ENCODE assay signal across 8 mouse cellular contexts in genomic region chr11:98775348-98776051, GRCm38 (mm10). TPM values are rescaled to one million over a fixed set of nuclear protein-coding genes. Genes with fewer than 3 reads are reported as not detected.
DNase-seq lines count a peak whose midpoint lies in the region; ATAC-seq and TF ChIP-seq lines count a peak whose summit lies in the region.

No protein-coding gene starts in this region.

- peak overlapping the region; percentile 80 for H3K4me2 ChIP-seq in forebrain, embryonic 13.5 days
- H3K4me2 ChIP-seq in neural tube, embryonic 14.5 days (ENCODE audit: low read depth, low read length): peak overlapping the region; percentile 84

- no peak for TF ChIP-seq CTCF in ES-Bruce4 (IDR thresholded peaks at IDR 0.05; ENCODE audit: low read depth, low read length)
- no peak for TF ChIP-seq CTCF in testis, adult 2 months (IDR thresholded peaks at IDR 0.05; ENCODE audit: control insufficient read depth, insufficient read depth, insufficient replicate concordance, low read depth, low read length)

- H3K4me1 ChIP-seq in ES-Bruce4 (ENCODE audit: control insufficient read depth, insufficient read depth, low read length): peaks cover 3% of the 10 kb centered on the region
- peaks cover 50% of the 10 kb centered on the region for H3K4me1 ChIP-seq in forebrain, embryonic 13.5 days
- peaks cover 34% of the 10 kb centered on the region for H3K4me1 ChIP-seq in neural tube, embryonic 14.5 days (ENCODE audit: control insufficient read depth, insufficient read depth, low read length)
- H3K4me1 ChIP-seq in testis, adult 2 months (ENCODE audit: control insufficient read depth, insufficient read depth, low read length): peaks cover 31% of the 10 kb centered on the region

- TF ChIP-seq EP300 in ES-Bruce4 (IDR thresholded peaks at IDR 0.05; ENCODE audit: insufficient read depth, low read depth, low read length): peak; percentile 62; the same call in 1 of the 2 replicates

- H3K27me3 ChIP-seq in ES-Bruce4 (ENCODE audit: control insufficient read depth, insufficient read depth, low read length, poor library complexity, severe bottlenecking): no peaks in the 10 kb centered on the region
- H3K27me3 ChIP-seq in forebrain, embryonic 13.5 days: no peaks in the 10 kb centered on the region
- H3K27me3 ChIP-seq in neural tube, embryonic 14.5 days (ENCODE audit: control insufficient read depth, insufficient read depth, low read length): no peaks in the 10 kb centered on the region
- no peaks in the 10 kb centered on the region for H3K27me3 ChIP-seq in testis, adult 2 months (ENCODE audit: control insufficient read depth, insufficient read depth, low read length)

- no peak for TF ChIP-seq POLR2A in ES-Bruce4 (IDR thresholded peaks at IDR 0.05; ENCODE audit: insufficient read depth, low read length)
- TF ChIP-seq POLR2A in testis, adult 2 months (IDR thresholded peaks at IDR 0.05; ENCODE audit: control insufficient read depth, low read depth, low read length): no peak; the same call in 1 of the 2 replicates

- DNase-seq in heart, postnatal 10 days: peak; percentile 100
- peak; percentile 100 for DNase-seq in layer of hippocampus, adult 11-12 months (ENCODE audit: low spot score)
- DNase-seq in lung, adult 18-20 months: peak; percentile 100

- H3K9ac ChIP-seq in ES-Bruce4 (ENCODE audit: low read depth, poor library complexity, severe bottlenecking): peak overlapping the region; percentile 52
- H3K9ac ChIP-seq in forebrain, embryonic 13.5 days: peak overlapping the region; percentile 65; the same call in 1 of the 2 replicates
- H3K9ac ChIP-seq in neural tube, embryonic 14.5 days (replicated peaks; ENCODE audit: low read depth, low read length): peak overlapping the region; percentile 37; the same call in 1 of the 2 replicates

- peak overlapping the region; percentile 91 for H3K27ac ChIP-seq in ES-Bruce4 (ENCODE audit: insufficient read depth, low read length)
- H3K27ac ChIP-seq in forebrain, embryonic 13.5 days: peak overlapping the region; percentile 71; the same call in 1 of the 2 replicates
- H3K27ac ChIP-seq in neural tube, embryonic 14.5 days (ENCODE audit: low read depth, low read length): peak overlapping the region; percentile 64
- H3K27ac ChIP-seq in testis, adult 2 months (ENCODE audit: control insufficient read depth, insufficient read depth, low read depth, low read length): peak overlapping the region; percentile 75

- peak; percentile 60; the same call in 1 of the 2 replicates for ATAC-seq in cerebellum, adult (ENCODE audit: insufficient number of reproducible peaks, low FRiP score, low TSS enrichment)
- peak; percentile 87 for ATAC-seq in forebrain, embryonic 13.5 days
- peak; percentile 87 for ATAC-seq in neural tube, embryonic 14.5 days (ENCODE audit: low read depth)

- no peaks in the 10 kb centered on the region for H3K36me3 ChIP-seq in ES-Bruce4 (ENCODE audit: control insufficient read depth, insufficient read depth, low read length, poor library complexity, severe bottlenecking)
- H3K36me3 ChIP-seq in forebrain, embryonic 13.5 days (ENCODE audit: poor library complexity, severe bottlenecking): peaks cover 12% of the 10 kb centered on the region
- H3K36me3 ChIP-seq in neural tube, embryonic 14.5 days (ENCODE audit: control insufficient read depth, insufficient read depth, low read length): peaks cover 4% of the 10 kb centered on the region; the same call in 1 of the 2 replicates
- no peaks in the 10 kb centered on the region for H3K36me3 ChIP-seq in testis, adult 2 months (ENCODE audit: control insufficient read depth, insufficient read depth, low read length)

- H3K9me3 ChIP-seq in ES-Bruce4 (replicated peaks; ENCODE audit: control insufficient read depth, insufficient read depth, low read length, poor library complexity, severe bottlenecking): no peaks in the 10 kb centered on the region
- no peaks in the 10 kb centered on the region for H3K9me3 ChIP-seq in forebrain, embryonic 13.5 days (replicated peaks)
- H3K9me3 ChIP-seq in neural tube, embryonic 14.5 days (ENCODE audit: control insufficient read depth, low read length): no peaks in the 10 kb centered on the region

- intact Hi-C loops in heart, postnatal 10 days (cut with DNase I): loop anchor here (1.0 kb wide), 1 partner anchor 8 kb away; no protein-coding TSS in a partner anchor

- 6% methylated on average over 15 of the region's 15 CpGs for WGBS in forebrain, embryonic 13.5 days
- 4% methylated on average over 15 of the region's 15 CpGs for WGBS in neural tube, embryonic 14.5 days

- H3K4me3 ChIP-seq in ES-Bruce4 (ENCODE audit: low read depth, low read length): peak overlapping the region; percentile 54
- H3K4me3 ChIP-seq in forebrain, embryonic 13.5 days: peak overlapping the region; percentile 40
- peak overlapping the region; percentile 39 for H3K4me3 ChIP-seq in neural tube, embryonic 14.5 days (ENCODE audit: low read depth, low read length)
- H3K4me3 ChIP-seq in testis, adult 2 months (ENCODE audit: control insufficient read depth, low read depth, low read length): peak overlapping the region; percentile 89

RNA-seq across cellular contexts. Expression of gene Nr1d1, which starts 0.4 kb away (rescaled TPM):
- 7.4 and 7.5 TPM in 2 replicates for polyA plus RNA-seq in ES-Bruce4 (2011; ENCODE audit: insufficient read depth, insufficient read length, low read depth, missing spikeins)
- 2.1 and 2.3 TPM in 2 replicates for polyA plus RNA-seq in forebrain, embryonic 13.5 days (2015; fragmentation: Nextera tagmentation; extraction: Ambion mirVana)
- total RNA-seq in heart, postnatal 10 days (2021): 10 to 100 TPM; 31.1 to 32.7 TPM
- polyA plus RNA-seq in neural tube, embryonic 14.5 days (2014; fragmentation: Nextera tagmentation; extraction: Ambion mirVana): 3.8 and 3.9 TPM in 2 replicates
- 34.7 and 38.6 TPM in 2 replicates for polyA plus RNA-seq in testis, adult 2 months (2012; rRNA removed)

RNA-seq across cellular contexts. Expression of gene Msl1, which starts 19.8 kb away (rescaled TPM):
- polyA plus RNA-seq in ES-Bruce4 (2011; ENCODE audit: insufficient read depth, insufficient read length, low read depth, missing spikeins): 68.7 and 69.1 TPM in 2 replicates
- polyA plus RNA-seq in forebrain, embryonic 13.5 days (2015; fragmentation: Nextera tagmentation; extraction: Ambion mirVana): 31.3 and 32.9 TPM in 2 replicates
- 10 to 100 TPM; 70.3 to 83.4 TPM for total RNA-seq in heart, postnatal 10 days (2021)
- 24.2 and 26.9 TPM in 2 replicates for polyA plus RNA-seq in neural tube, embryonic 14.5 days (2014; fragmentation: Nextera tagmentation; extraction: Ambion mirVana)
- 138 and 143 TPM in 2 replicates for polyA plus RNA-seq in testis, adult 2 months (2012; rRNA removed)

RNA-seq across cellular contexts. Expression of gene Casc3, which starts 29.2 kb away (rescaled TPM):
- polyA plus RNA-seq in ES-Bruce4 (2011; ENCODE audit: insufficient read depth, insufficient read length, low read depth, missing spikeins): 55.0 and 57.7 TPM in 2 replicates
- 46.4 and 51.1 TPM in 2 replicates for polyA plus RNA-seq in forebrain, embryonic 13.5 days (2015; fragmentation: Nextera tagmentation; extraction: Ambion mirVana)
- total RNA-seq in heart, postnatal 10 days (2021): 10 to 100 TPM; 29.0 to 29.7 TPM
- polyA plus RNA-seq in neural tube, embryonic 14.5 days (2014; fragmentation: Nextera tagmentation; extraction: Ambion mirVana): 47.9 and 54.1 TPM in 2 replicates
- polyA plus RNA-seq in testis, adult 2 months (2012; rRNA removed): 22.0 and 24.9 TPM in 2 replicates

RNA-seq across cellular contexts. Expression of gene Thra, which starts 35.1 kb away (rescaled TPM):
- polyA plus RNA-seq in ES-Bruce4 (2011; ENCODE audit: insufficient read depth, insufficient read length, low read depth, missing spikeins): 20.7 and 24.6 TPM in 2 replicates
- polyA plus RNA-seq in forebrain, embryonic 13.5 days (2015; fragmentation: Nextera tagmentation; extraction: Ambion mirVana): 93.5 and 95.2 TPM in 2 replicates
- total RNA-seq in heart, postnatal 10 days (2021): 100 to 1,000 TPM; 172 to 190 TPM
- polyA plus RNA-seq in neural tube, embryonic 14.5 days (2014; fragmentation: Nextera tagmentation; extraction: Ambion mirVana): 148 and 186 TPM in 2 replicates
- 14.4 and 18.9 TPM in 2 replicates for polyA plus RNA-seq in testis, adult 2 months (2012; rRNA removed)

RNA-seq across cellular contexts. Expression of gene Med24, which starts 46.3 kb away (rescaled TPM):
- polyA plus RNA-seq in ES-Bruce4 (2011; ENCODE audit: insufficient read depth, insufficient read length, low read depth, missing spikeins): 83.5 and 85.8 TPM in 2 replicates
- polyA plus RNA-seq in forebrain, embryonic 13.5 days (2015; fragmentation: Nextera tagmentation; extraction: Ambion mirVana): 79.0 and 86.0 TPM in 2 replicates
- total RNA-seq in heart, postnatal 10 days (2021): 10 to 100 TPM; 44.9 to 52.1 TPM
- polyA plus RNA-seq in neural tube, embryonic 14.5 days (2014; fragmentation: Nextera tagmentation; extraction: Ambion mirVana): 52.3 and 59.4 TPM in 2 replicates
- polyA plus RNA-seq in testis, adult 2 months (2012; rRNA removed): 96.6 and 106 TPM in 2 replicates

Comparison
In these comparisons a context has a peak if more than half of its experiments do, and no peak if none do; other contexts are left out.
1. Peak in every context shown above with its lines: DNase-seq, ATAC-seq, H3K4me3 ChIP-seq and H3K27ac ChIP-seq.
2. H3K4me3 ChIP-seq: peak in every context shown above with its lines; median percentile 89 in testis, adult 2 months; 54 in ES-Bruce4; 40 in forebrain, embryonic 13.5 days; 39 in neural tube, embryonic 14.5 days.